Mouse (Mus musculus) thymus, postnatal 0 days (tissue): ENCODE measurements around the gene Lrrc4c. TPM values are rescaled to one million over a fixed set of nuclear protein-coding genes. Genes with fewer than 3 reads are reported as not detected.

ENCODE experiments used
- DNase-seq: peaks from one replicate; pipeline ENCODE4 v3.0.0-alpha.2; 2015; ENCODE audit warnings: low spot score
- polyA plus RNA-seq: library from polyadenylated mRNA; unstranded; fragments of >200 nt; fragmentation: Nextera tagmentation; extraction: Ambion mirVana; gene quantifications from 2 replicates; pipeline ENCODE4 v1.2.1, GENCODE M21; 2015

Gene Lrrc4c
- polyA plus RNA-seq, 1 experiment from 2014 or later: 0.30 TPM

DNA sequence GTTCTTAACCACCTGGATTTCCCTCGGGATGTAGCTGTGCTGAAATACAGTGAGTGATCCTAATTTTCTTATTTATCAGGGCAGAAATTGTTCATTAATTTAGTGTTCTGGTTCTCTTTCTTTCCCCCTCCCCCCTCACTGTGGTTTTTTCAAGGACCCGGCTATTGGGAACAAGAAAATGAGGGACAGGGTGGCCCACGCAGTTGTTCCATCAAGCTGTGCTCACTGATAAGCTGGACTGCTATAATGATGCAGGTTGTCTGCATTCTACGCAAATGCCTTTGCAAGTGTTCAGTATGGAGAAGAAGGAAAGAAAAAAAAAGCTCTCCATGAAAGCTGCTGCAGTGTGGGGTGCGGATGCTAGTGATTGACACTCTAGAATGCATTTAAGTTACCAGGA, 1150.4 kb downstream of the Lrrc4c start:
- DNase-seq: no peak

DNA sequence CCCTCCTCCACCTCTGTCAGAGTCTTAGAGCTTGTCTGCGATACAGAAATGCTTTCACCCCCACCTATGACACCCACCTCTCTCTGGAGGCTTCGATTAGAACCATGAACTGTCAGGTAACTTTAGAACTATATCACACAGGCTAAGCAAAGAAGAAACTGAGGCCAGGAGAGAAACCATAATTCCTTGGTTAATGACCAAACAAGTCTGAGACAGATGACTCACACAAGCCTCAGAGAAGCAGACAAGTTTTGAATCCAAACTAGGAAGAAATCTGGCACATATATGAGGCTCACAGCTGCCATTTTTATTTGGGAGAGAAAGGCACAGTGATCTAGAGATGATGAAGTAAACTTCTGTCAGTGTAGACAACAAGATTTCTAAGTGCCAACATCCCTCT, 1151.4 kb downstream of the Lrrc4c start:
- no peak for DNase-seq

DNA sequence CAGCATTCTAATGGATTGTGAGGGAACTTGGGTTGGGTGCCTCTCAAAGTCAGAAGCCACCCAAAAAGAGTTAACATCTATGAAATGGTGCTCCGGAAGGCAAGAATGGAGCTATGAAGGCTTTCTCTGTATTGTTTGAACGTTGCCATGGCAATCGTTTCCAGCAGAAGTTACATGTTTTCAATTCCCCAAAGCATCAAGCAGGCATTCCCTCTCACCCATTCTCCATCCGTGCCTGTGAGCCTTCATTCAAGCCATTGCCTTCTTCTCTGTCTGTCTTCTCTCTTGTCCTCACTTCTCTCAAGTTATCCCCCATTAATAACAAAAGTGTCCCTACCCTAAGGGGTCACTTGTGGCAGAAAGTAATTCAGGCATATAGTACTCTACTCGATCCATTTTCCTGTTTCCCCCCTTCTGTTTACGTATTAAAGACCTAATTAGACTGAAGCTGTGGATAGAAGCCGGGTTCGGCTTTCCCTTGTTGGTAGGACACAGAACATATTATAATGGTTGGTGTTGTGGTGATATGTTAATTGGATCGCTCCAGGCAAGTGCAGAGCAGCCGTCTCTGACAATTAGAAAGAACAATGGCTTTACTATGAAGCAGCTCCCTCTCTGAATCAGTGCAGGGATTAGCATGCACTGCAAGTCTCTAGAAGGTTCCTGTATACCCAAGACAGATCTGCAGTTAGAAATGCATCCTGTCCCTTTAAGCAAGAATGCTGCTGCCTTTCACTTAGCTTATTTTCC, 1160.4 kb downstream of the Lrrc4c start:
- no peak for DNase-seq

DNA sequence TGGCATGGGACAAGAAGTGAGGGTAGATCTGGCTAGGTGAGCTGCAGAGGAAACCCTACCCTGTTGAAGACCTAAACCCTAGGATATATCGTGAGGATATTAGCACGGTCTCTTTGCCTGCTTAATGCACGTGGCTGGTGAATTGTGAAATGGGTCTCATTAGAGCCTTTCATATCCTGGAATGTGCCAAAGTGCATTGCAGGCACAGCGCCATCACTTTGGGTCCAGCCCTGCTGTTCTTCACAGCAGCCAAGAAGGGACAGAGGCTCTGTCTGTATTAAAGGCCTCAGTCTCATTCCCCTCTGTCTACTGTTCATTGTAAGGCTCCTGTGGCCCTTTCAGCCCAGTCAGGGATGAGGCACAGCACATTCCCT, 1160.9 kb downstream of the Lrrc4c start:
- no peak for DNase-seq

DNA sequence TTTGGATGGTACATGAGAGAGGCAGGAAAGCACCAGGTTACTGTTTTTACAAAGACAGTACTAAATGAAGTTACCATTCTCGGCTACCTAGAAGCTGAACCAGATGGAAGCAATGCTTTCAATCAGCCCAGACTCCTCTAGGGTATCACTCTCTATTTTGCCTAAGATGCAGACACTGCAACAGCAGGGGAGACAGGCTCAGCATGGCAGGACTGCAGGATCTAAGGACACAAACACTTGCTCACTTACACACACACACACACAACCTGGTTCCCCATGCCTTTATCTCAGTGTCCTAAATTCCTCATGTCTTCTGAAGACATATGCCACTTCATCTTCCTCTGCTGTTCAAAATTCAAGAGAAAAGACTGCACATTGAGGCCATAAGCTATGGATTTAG, 1167.0 kb downstream of the Lrrc4c start:
- no peak for DNase-seq

DNA sequence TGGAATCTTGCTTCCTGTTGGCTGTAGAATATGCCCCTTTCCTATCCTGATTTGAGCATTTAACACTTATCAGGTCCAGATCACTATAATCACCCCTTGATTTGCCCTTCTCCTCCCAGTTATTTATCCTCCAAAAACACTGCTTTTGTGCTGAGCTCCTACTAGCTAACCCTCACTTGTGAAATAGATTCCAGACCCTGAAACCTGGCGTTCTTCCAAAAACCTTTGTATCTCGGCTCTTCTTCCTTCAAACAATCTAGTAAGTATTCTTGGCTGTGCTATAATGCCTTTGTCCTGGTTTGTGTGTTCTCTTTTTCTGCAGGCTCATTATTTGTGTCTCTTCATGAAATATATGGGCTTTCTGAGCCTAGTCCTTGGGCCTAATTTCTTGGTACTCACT, 1167.6 kb downstream of the Lrrc4c start:
- no peak for DNase-seq

DNA sequence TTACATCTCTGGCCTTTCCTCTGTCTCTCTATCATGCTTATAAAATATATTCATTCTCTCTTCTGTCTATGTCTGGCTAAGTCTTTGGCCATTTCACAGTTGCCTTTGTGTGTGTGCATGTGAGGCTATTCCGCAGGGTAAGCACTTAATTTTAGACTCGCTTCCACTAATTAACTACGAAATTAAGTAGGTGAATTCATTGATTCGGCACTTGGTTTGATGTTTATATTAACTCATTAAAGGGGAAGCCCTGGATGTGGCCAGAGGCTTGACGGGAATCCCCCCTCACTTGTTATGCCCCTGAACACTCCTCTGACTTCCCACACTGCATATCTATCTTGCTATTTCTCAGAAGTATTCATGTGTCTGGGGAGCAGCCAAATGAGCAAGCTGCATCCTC, 1169.6 kb downstream of the Lrrc4c start:
- DNase-seq: no peak

DNA sequence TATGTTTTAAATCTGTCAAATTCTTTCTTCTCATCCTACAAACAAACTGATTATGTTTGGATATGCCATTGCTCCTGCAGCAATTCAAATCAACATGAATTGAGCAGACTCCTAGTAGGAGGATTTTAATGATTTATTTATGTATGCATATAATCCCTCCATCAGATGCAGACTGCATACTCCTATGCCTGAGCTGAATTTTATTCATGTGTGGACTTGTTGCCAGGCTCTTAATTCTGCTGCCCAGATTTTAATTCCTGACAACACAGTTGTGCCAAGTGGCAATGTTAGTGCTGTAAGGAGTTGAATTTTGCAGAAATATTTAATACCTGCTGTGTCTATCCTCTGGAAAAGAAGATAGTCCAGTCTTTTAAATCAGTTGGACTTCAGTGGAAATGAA, 1179.1 kb downstream of the Lrrc4c start:
- DNase-seq: no peak

DNA sequence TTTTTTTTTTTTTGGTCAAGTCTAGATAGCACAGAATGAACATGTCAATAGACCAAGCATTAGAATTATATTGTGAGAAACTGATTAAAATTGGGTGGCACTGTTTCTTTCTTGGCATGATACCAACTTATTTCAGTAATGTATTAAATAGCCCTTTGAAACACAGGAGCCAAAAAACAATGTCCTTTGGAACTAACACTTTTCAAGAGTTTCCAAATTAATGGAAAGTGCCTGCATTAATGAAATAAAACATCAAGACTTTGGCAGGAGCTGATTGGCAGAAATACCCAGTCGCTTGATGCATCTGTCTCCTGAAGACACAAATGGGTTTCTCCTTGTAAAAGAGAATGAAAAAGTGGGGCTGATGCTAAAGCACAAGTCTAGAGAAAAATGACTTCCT, 1184.5 kb downstream of the Lrrc4c start:
- no peak for DNase-seq

DNA sequence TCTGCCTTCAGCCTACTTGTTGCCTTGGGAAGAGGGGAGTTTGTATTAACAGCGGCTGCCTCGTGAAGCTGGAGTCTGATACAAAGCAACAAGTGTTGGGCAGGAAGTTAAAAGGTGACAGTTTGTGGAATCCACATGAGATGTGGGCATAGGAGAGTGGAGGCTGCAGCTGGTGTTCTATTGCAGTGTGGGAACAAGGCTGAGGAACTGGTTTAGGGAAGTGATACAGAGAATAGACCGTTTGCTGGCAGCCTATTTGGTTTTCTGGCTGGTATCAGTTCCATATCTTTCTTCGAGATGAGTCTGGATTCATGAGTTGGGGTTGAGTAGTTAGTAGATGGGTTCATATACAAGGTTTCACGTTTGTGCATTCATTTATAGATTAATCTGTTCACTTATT, 1186.9 kb downstream of the Lrrc4c start:
- no peak for DNase-seq

DNA sequence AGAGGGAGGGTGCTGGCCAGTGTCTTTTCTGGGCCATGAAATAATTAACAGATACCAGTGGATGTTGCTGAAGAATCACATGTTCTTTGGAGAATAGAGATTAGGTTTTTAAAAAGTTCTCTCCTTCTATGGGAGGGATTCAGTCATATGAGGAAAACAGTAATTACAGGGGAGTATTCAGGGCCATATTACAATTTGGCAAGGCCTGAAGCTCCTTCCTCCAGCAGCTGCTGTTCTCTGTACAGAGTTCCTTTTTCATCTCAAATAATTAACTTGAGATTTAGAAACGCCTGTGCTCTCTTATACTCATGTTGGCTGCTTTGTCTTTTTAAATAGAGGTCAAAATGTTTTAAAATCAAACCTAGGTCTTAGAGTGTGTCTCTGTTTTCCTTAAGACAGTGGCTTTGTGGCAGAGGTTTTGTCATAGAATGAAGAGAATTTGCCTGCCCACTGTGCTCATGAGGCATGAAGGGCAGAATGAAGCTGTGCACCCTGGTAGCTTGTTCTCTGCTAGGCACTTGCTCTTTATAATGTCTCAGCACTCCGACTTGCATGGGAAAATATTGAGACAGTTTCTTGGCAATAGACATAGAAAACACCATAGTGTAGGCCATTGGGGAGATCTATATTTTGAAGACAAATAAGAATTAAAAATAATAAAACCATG, 1206.4 kb downstream of the Lrrc4c start:
- DNase-seq: no peak

DNA sequence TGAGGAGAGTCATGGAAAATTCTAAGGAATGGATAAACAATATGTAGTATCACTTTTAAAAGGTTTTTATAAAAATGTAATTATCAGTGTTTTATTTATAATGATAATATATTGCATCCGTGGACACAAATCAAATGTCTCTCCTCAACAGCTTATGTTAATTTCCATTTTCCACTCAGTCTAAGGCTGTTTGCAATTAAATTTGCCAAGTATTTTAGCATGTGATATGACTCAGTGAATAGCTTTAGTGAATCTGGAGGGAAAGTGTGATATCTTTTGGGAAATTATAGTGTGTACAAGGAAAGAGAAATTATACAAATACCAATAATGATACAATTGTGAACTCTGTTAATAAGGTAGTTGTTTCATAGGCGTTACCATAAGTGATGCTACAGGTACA, 1207.1 kb downstream of the Lrrc4c start:
- DNase-seq: no peak

DNA sequence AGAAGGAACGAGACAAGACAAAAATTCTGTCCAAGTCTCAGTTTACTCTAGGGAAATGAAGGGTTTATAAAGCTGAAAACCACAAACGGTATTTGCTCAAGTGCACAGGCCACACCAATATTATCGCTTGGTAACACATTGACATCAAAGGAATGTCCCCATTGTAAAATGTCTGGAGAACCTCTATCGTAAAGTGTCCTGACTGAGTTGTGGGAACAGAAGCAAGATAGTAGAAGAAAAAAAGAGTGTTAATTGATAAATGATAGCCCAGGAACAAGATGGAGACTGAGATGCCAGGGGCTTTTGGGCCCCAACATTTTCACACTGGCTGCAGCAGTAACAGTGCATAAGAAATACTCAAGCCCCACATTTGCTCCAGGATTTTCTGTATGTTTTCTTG, 1212.7 kb downstream of the Lrrc4c start:
- DNase-seq: no peak

DNA sequence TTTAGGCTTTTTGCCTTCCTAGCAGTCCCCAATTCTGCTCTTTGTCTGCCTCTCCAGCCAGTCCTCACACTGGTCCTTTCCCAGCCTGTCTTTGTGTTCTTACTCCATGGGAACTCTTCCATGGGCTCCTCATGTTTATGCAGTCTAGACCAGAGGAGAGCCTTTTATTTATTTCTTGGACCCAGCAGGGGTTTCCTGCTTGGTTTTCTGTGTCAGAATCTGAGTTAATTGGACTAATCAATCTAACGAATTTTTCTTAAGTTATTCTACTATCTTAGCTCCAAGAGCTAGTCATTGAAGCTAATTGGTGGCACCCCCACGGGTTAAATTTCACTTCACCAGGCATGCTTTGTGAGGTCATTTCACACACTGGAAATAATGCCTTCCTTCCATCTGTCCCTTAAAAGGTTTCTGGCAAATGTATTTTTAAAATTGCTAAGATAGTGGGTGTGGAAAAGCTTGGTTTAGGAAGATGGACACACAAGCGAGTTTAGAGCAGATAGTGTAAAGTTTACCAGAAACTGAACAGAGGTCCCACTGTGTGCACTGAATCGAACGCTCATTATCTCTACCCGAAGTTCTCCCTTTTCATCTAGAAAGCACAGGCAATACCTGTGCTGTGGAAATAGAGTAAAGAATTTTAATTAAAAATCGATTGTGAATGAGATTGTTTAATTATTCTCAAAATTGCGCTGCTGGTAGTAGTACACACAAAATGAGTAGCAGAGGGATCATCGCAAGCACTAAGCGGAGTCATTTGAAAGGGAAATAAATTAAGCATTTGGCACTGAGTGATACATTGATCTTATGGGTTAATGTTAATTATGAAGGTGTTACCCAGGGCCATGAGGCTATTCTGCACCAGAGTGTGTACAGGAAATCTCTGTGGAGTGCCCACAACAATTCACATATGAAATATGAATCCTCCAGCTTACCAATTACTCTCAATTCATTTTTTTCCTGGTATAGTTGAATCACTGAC, 1226.0 kb downstream of the Lrrc4c start:
- DNase-seq: no peak

DNA sequence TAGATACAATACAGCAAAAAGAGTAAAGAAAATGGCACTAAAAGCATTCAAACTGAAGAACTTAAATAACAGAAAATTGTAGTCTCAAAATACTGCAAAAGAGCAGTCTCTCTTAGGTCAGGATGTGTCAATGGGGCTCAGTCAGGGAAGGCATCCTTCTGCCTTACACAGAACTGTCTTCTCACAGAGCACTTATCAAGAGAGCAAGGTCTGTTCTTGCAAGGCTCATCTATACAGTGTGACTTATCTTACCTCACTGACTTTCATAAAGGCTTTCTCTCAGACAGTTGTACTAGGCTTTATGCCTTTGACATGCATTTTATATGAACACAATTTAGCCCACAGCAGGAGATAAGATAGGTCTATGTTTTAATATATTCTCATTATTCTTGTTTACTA, 1226.7 kb downstream of the Lrrc4c start:
- DNase-seq: no peak

DNA sequence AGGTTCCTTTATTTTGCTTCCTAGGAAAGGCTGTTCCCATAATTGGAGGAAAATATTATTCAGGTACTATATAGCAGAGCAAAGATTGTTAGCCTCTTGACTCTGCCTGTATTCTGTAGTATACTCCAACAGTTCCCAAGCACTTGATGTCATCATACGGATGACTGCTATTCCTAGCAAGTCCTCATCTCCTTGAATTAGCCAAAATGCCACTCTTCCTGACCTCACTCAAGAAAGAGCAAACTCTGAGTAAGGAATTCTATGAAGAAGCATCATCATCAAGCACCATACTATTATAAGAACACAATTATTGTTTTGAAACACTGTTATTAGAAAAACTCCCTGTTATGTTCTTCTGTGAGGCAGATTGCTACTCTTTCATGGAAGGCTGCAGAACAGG, 1228.0 kb downstream of the Lrrc4c start:
- DNase-seq: no peak

DNA sequence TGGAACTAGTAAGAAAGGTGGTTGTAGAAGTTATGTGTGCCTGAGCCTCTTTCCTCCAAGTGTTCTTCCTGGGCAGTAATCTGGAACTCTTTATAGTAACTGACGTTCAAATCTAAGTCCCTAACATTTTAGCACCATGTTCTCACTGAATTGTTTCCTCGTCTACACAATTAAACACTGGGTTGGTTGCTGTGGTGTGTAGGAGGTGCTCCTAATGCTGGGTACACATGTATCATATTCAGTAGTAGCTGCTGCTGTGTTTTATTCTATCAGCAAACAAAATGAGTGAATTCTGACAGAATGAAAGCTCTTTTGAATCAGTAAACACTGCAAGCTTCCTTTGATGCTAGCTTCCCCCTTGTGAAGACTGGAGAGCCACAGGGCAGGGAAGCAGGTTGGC, 1246.5 kb downstream of the Lrrc4c start:
- DNase-seq: no peak

DNA sequence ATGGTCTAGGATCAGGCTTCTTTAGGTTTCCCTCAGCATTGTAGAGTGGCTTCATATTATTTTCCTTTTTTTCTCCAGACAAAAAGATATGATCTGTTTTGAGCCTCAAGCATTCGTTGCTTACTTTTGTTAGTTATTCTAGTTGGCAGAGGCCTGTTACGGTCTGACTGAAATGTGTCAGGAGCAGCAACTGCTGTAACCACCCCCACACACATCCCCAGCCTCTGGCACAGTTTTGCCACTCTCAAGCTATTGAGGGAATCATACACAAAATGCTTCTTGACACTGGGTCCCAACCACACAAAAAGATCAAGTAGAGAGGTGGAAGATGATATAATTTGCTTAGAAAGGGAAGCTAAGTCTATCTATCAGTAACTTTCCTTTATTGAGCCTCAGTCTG, 1251.0 kb downstream of the Lrrc4c start:
- no peak for DNase-seq

DNA sequence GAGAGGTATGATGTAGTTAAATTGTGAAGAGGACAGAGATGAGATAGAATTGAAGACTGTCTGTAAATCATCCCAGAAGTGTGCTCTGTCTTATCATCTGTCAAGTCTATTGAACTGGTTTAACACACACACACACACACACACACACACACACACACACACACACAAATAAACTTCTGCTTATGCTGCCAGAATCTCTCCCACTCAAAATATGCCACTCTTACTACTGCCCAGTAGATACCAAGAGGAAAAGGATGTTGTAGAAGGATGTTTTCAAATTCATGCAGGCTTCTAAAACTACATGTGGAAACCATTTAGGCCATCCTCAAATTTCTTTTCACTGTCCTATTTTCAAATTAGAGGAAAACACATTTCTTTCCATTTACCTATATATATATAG, 1257.0 kb downstream of the Lrrc4c start:
- no peak for DNase-seq

DNA sequence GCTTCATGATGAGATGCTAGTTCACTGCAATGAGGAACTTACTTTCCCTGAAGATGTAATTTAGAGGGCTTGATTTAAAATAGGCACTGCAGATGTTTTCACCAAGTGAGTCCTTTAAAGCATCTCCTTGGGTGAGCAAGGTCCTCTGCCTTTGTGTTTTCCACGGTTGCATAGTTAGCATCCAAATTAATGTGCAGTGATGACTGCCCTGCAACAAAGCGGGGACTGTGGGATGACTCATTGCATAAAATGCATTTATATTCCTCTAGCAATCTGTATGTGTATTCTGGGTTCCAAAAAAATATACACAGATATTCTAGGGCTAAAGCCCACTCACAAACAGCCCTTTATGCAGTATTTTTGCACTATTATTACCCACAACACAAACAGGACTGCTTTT, 1263.2 kb downstream of the Lrrc4c start:
- DNase-seq: no peak

DNA sequence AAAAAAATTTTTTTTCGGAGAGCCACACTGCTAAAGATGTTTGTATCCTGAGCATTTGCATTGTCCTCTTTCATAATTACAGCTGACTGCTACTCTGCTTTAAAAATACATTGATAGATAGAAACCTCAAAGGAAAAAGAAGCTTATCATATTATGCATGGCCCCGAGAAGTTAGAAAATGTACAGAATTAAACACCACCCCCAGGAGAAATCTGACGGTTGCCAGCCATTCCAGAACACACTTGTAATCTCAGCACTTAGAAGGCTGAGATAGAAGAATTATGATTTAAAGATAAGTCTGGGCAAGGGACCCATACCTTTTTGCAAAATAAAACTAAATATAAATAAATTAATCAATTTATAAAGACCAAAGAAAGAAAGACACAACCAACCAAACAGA, 1268.4 kb downstream of the Lrrc4c start:
- DNase-seq: no peak

DNA sequence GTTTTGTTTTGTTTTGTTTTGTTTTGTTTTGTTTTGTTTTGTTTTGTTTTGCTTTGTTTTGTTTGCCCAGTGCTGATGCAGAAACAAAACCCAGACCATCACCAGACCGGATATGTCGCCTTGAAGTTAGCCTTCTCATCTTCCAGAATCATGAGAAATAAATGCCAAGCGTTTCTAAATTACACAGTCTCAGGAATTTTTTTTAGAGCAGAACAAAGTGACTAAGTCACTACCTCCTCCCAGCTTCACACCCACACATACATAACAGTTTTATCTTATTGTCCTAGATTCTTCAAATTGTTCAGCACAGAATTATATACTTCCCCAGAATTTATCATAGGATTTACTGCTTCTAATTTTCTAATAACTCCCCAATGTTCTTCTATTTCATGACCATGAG, 1272.6 kb downstream of the Lrrc4c start:
- no peak for DNase-seq
